Mouse (Mus musculus) gastrocnemius, adult 8-10 months (tissue): Measurements from ENCODE around the gene Setdb2. TPM values are rescaled to one million over a fixed set of nuclear protein-coding genes. Genes with fewer than 3 reads are reported as not detected.
"Not testable (repeated sequence)": the region's sequence is repeated elsewhere in the genome, so short reads cannot be mapped to it uniquely, and the experiment has no call there.

Source experiments
- DNase-seq, 2 experiments: peaks; one replicate each; pipeline ENCODE4 v3.0.0; 2022; ENCODE audit warnings: low spot score in 2 of 2
- total RNA-seq, 4 experiments: library from RNA; stranded (reverse); gene quantifications; 2 replicates each; pipeline ENCODE4 v1.2.4; 2022

Gene Setdb2
- 1 to 10 TPM; 2.8 to 5.3 (median 4.4) TPM for total RNA-seq

DNA sequence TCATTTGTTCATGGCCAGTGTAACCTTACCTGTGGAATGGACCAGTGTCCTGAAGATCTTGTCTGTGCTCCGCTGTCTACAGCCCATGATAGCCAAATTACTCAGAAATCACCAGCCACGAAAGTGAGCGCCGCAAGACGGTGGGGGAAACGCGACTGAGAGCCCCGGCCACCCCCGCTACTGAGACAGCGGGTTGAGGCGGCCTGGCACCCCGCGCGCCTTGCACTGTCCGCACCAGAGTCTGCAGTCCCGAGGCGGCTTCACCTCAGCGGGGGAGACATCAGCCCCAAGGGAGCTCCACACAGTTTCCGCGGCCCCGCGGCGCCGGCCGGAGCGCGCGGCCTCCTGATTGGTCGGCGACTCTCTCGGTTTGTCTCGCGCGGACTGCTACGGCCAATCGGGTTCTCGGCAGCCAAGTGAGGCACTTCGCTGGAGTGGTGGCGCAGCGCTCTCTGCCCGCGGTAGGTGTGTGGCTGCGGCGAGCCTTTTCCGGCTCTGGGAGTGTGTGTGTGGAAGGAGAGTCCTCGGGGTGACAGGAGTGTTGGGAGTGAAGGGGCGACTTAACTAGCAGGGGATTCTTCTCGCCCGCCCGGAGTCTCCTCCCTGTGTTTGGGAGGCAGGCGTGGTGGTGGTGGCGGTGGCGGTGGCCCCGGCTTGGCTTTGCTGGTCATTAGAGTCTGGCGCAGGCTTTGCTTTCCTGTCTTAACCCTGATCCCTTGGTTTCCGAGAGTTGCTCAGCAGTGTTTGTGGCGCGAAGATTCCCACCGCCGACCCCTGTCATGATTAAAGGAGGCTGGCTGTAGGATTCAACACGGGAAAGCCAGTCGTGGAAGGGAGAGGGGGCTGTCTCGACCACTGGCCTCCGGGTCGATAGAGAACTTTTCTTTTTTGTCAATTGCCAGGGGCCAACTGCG lies at the start of gene Setdb2, which contains the start of gene Cab39l:
Gene Setdb2 (minus strand): TSS at position 327 of the 914 bp plus-strand sequence.
Gene Cab39l (plus strand): TSS at position 415 of the 914 bp plus-strand sequence.
- DNase-seq: peak; percentile 87 to 91

DNA sequence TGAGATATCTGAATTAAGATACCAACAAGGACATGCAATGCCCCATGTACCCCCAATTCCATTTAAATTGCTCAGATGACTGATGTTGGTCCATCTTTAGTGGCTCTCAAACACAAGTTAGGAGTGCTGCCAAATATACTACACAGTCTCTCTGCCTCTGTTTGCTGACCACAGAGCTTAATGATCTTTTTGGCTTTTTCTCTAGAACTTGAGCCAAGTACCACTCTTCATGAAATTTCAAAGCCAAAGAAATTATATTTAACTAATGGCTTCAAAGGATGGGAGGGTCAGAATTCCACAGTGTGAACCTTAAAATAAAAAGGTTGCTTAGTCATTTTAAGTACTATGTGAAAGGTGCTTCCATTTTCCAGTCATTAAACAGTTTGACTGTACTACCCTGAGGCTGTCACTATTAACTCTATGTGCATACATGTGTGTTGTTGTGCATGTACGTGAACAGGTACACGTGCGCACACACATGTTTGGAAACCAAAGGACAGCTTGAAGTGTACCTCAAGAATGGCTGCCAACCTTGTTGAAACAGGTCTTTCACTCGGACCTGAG lies 44.6 kb upstream of the Setdb2 start:
- DNase-seq: no peak

DNA sequence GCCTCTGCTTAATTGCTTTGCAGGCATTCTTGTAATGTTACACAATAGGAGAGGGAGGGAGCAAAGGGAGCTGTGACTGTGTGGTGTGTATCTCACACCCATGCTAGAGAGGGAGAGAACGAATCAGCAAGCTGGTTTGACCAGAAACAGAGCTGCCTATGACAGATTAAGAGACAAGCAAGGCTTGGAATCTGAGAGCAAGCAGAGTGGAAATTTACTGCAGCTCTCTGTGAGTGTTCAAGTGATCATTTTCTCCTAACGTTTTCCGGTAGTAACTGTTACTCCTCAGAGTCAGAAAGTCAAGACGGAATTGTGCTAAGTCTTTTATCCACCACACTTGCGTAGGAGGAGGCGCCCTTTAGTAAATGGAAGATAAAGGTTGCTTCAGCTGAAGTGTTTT lies 38.0 kb upstream of the Setdb2 start:
- no peak for DNase-seq

DNA sequence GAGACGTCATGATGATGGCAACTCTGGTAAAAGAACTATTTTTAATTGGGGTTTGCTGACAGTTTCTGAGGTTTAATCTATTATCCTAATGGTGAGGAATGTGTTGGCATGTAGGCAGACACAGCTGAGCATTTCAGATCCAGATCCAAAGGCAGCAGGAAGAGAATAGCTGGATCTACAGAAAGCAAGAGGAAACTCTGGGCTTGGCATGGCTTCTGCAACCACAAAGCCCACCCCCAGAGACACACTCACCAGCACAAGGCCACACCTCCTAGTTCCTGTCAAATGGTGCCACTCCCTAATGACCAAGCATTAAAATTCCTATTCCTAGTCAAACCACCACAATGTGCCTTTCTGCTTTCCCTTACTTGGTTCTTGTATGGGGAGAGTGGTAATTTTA lies 30.1 kb upstream of the Setdb2 start:
- no peak for DNase-seq

DNA sequence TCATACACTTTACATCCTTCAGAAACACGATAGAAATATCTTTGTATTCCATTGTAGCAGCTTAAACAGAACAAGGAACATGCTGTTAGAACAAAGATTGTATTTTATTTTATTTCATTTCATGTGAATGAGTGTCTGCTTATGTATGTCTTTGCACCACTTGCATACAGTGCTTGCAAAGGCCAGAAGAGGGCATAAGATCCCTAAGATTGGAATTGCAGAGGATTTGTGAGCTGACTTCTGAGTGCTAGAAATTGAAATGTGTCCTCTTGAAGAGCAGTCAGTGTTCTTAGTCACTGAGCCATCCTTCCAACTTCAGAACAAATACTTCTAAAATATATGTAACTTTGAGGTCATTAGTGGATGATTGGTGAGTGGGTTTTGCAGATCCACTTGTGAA lies 27.1 kb upstream of the Setdb2 start:
- DNase-seq: no peak

DNA sequence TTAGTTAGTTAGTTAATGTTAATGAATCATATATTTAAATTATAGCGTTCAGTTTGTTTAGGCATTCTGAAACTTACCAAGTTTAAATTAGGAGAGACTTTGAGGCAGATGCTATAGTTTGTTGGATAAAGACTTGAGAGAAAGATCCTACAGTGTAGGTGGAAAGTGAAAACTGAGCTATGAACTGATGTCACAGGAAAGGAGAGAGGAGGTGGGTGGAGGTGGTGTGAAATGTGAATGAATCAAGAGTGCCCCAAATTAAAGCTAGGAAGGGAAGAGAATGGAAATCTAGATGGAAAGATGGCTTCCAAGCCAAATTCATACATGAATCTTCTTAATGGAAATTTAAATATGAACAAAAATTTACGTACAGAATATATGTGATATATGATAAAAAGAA lies 25.8 kb upstream of the Setdb2 start:
- DNase-seq: no peak

DNA sequence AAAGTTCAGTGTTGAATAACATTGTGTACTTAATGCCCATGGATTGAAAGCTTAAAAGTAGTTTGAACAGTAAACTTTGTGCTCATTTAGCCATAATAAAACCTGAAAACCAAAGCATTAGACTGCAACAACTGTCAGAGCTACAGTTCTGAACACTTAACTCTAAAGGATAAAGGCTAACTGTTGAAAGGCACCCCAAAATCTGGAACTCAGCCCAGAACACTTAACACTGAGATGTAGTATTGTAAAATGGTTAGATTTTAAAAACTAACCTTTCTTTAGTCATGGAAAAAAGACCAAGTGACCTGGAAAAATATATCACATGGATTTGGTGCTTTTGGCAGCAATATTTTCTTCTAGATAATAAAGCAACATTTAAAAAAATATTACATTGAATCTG lies 7.3 kb upstream of the Setdb2 start:
- no peak for DNase-seq

DNA sequence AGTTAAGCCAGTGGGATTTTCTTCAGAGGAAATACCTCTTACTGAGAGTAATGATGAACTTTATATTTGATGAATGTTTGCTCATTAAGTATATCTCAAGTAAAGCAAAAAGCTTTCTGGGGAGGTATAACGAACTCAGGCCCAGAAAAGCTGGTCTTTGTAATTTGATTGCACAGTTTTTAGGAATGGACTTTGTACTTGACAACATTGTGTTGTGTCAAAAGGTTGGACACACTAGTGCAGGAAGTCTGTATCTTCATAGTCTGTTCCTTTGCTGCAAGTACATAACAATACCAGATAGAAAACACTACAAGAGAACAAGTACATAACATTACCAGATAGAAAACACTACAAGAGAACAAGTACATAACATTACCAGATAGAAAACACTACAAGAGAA lies 4.7 kb upstream of the Setdb2 start:
- DNase-seq: no peak

DNA sequence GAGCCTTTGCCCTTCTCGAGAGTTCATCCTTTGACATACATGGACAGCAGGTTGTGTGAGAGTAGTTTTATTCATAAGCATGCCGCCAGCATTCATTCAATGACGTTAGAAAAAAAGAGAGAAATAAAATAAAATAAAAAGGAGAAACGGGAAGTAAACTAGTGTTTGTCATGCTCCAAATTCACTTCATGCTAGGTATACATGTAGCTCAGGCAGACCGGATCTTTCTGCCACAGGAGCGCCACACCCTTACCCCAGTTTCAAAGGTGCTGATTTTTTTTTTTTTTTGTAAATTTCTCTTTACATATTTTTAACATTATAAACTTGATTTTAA lies 755 bp upstream of the Setdb2 start:
- no peak for DNase-seq

DNA sequence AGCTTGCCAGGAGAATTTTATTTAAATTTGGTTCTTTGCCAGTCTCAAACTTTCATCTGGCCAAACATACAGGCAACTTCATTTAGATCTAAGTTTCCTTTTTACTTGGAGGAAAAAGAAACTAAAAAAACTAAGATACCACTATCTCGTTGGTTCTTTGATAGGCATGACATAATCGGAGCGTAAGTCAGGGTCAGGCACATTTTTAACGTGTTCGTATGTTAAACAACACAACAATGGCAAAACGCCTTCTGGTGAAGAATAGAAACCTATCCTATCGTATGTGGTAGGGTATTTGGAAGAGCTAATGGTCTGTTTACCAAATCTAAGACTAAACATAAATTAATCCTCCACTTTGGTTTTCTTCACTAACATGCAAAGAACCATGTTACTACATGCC lies 645 bp downstream of the Setdb2 start:
- no peak for DNase-seq

DNA sequence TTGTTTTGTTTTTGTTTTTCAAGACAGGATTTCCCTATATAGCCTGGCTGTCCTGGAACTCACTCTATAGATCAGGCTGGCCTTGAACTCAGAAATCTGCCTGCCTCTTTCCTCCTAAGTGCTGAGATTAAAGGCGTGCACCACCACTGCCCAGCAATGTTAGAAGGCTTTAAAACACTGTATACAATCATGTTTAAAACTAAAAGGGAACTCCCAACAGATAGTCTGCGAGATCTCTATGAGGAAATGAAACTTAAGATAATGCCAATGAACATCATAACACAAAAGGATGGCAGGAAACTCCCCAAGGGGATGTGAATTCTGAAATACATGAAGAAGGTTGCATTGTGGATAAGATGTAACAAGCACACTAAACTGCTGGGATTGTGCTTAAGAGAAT lies 2.2 kb downstream of the Setdb2 start:
- DNase-seq: no peak

DNA sequence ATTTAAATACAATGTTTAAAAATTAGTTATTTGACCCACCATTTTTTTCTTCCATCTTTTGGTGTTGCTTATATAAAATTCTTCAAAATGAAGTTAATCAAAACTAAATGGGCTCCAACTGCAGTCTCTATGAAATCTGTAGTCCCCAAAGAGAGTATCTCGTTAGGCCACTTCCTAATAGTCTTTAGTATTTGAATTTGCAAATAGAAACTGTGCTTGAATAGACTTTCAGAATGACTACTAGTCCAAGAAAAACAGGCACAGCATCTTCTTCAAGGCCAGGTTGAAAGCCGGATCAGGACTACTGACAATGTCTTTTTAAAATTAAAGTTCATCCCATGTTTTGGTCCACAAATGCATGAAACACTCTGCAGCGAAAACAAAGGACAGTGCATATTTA lies 3.3 kb downstream of the Setdb2 start:
- DNase-seq: no peak

DNA sequence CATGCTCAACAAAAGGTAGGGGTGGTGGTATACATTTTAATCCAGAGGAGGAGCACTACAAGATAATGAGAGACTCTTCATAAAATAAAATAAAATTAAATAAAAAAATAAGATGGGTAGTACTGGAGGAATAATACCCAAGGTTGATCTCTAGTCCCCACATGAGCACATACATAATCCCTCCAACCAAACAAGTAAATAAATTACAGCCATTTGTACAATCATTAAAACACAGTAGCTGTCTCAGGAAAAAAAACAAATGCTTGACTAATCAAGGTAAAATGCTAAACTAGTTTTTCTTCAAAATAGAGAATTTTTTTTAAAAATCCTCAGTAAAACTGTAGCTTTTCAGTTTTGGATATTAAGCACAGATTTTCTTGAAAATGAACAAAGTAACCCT lies 5.5 kb downstream of the Setdb2 start:
- no peak for DNase-seq

DNA sequence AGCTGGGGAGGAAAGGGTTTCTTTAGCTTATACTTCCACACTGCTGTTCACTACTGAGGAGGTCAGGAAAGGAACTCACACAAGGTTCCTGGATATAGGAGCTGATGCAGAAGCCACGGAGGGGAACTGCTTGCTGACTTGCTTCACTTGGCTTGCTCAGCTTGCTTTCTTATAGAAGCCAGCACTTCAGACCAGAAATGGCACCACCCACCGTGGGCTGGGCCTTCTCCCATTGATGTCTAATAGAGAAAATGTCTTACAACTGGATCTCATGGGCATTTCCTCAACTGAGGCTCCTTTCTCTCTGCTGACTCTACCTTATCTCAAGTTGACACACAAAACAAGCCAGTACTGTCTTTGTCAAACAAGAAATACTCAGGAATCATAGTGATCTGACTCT lies 6.8 kb downstream of the Setdb2 start:
- DNase-seq: no peak

DNA sequence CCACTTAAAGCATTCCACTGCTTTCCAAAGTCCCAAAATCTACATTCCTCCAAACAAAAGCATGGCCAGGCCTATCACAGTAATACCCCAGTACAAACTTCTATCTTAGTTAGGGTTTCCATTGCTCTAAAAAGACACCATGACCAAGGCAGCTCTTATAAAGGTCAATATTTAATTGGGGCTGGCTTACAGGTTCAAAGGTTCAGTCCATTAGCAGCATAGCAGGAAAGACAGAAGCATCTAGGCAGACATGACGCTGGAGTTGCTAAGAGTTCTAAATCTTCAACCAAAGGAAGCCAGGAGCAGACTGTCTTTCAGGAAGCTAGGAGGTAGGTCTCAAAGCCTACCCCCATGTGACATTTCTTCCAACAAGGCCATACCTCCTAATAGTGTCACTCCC lies 10.1 kb downstream of the Setdb2 start:
- DNase-seq: no peak

DNA sequence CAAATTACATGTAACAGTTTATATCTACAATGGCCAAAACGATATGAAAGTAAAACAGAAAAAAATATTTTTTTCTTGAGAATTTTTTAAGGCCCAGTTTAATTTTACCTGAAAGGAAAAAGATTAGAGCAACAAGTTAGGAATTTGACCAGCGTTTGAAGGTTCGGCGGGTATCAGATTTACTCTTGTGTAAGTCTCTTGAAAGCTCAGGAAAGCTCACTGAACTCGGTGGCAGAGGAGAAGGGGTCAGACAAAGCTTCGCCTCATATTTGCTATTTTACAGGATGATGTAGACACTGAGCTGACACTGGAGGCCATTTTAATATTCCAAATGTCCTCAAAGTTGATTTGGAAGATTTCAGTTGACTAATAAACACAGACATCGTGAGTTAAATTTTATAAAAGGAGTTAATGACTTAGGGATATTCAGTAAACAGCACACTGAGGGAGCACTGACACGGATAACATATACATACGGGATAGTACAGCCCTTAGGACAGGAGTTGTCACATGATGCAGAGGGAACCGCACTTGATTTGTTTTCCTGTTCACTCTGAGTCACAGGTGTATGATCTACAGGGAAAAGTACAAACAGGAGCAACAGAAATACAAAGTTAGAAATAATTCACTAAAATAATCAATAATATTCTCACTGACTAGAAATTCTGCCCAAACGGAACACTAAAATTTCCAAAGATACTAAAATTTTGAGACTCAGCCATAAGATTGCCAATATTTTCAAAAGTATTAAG lies 17.6 kb downstream of the Setdb2 start:
- DNase-seq: no peak

DNA sequence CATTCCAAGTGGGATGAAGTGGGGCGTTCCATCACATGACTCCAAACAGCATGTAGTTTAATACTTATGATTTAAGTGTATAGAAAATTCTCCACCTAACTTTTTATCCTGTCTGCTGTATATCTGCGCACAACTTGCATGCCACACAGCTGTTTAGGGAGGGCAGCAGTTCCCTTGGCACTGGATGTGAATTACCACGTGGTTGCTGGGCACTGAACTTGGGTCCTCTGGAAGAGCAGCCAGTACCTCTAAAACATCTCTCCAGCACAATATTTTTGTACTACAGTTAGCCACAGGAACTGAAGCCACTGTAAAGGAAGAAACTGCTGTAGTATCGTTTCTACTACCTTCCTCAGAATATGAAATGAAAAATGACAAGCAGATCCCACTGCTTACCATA lies 22.5 kb downstream of the Setdb2 start:
- no peak for DNase-seq

DNA sequence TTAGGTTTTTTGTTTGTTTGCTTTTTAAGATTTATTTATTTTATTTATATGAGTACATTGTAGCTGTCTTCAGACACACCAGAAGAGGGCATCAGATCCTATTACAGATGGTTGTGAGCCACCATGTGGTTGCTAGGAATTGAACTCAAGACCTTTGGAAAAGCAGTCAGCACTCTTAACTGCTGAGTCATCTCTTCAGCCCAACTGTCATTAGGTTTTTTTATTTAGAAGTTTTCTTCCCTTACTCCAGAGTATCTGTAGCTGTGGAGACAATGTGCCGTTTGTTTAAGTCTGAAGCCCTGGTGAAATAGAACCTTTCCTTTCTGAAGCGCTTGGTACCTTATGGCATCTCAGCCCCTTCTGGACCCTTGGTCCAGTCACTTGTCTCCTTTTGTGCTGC lies 25.7 kb downstream of the Setdb2 start:
- not testable (repeated sequence) for DNase-seq

DNA sequence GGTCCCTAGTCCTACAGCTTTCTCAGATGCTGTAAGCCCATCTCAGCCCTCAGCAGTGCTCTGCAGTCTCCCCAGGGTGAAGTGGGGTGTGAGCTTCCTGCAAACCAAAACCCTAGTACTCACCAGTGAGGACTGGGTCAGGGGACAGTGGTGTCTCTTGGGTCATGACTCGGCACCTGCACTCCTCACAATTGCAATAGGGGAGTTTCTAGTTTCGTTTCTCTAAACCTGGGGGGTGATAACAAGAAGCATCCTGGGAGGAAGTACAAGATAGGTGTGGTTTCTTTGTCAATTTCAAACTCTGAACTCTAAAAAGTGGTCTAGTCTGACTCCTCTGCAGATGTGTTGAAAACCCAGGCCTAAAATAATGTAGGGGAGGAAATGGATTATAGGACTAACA lies 43.7 kb downstream of the Setdb2 start:
- no peak for DNase-seq

DNA sequence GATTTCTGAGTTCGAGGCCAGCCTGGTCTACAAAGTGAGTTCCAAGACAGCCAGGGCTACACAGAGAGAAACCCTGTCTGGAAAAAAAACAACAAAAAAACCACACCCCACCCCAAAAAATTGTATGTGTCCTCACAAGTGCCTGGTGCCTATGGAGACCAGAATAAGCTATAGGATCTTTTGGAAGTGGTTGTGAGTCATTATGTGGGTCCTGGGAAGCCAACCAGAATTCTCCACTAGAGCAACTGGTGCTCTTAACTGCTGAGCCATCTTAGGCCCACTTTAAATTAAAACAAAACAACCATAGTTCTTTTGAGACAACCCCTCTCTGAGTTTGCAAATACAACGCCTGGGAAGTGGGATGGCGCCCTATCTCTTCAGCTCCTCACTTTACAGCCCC lies 45.4 kb downstream of the Setdb2 start, which contains the start of gene Phf11c:
Gene Phf11c (minus strand): TSS at position 101 of the 400 bp plus-strand sequence.
- no peak for DNase-seq

DNA sequence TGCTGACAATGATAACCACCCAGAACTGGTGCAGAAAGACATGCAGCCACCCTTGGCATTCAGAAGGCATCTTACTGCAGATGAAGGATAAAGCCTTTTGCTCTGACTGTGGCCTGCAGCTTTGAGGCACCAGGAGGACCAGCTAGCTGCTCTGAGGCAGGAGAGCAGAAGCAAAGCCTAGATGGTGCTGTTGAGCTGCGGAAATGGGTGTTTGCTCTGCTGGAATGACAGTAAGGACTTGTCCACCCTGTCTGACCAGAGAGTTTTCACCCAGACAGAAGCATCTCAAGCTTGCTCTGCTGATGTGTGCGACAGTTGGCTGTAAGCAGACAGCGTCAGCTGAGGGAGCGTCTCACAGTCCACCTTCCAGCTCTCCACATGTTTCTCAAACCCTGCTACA lies 50.5 kb downstream of the Setdb2 start:
- not testable (repeated sequence) for DNase-seq

DNA sequence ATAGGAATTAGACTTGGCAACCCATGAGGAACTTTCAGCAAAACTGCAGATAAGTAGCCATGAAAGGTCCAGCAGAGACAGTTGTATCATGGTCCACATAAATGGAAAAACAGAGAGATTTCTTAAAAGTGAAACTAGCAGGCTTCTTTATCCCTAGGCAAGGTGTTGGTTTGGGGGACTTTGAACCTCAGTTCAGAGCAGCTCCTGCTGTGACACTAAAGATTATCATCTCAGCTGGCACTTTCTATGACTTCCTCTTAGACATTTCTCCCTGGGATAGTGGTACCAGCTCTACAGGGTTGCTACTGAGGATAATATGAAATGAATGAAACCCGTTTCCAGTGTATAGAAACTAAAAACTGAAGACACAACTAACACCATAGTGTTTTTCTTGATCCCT lies 51.2 kb downstream of the Setdb2 start:
- DNase-seq: no peak
